Mouse (Mus musculus) neural tube, embryonic 10.5 days (tissue): Measurements from ENCODE around the gene Sgpl1.
A peak's percentile ranks its signal among the peaks of the same experiment; 100 is the strongest.
"Not testable (repeated sequence)": the region's sequence is repeated elsewhere in the genome, so short reads cannot be mapped to it uniquely, and the experiment has no call there.

Experiments
- DNase-seq: peaks from one replicate; pipeline ENCODE4 v3.0.0-alpha.2; 2017; ENCODE audit warnings: low spot score; ENCODE audit errors: extremely low spot score

Sgpl1 gene

DNA sequence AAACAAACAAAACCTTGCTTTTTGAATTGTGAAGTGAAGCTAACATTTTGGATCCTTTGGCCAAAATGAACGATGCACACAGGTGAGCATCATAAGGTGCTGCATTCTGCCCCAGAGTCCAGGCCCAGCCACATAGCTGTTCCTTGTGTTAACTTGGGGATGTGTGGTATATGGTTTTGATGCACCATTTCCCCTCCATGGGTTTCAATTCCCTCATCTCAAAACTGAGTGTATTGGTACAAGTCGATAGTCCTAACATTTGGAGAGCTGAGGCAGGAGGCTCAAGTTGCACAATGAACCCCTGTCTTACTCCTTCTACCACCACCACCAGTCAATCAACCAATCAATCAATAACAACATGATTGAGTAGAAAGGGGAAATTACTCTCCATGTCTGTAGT, 8.9 kb upstream of the Sgpl1 start:
- no peak for DNase-seq

GRCm38 (mm10) chr10:61155611-61156010, 8.1 kb upstream of the Sgpl1 start:
- no peak for DNase-seq

DNA sequence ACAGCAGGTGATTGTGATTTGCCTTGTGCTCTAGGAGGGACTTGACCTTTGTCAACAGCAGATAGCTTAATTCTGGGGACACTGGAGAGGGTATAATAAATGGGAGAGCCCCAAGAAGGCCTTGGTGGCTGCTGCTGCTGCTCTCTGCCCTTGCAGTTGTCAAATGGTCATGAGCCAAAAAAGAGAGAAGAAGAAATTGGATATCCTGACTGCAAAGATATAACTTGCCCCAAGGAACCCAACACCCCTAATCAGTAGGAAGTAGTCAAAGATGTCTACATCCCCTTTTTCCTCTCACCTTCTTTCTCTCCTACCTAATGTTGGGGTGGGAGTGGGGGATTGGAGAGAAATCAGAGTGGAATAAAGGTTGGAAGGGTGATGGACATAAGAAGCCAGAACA, 4.6 kb upstream of the Sgpl1 start:
- DNase-seq = no peak

DNA sequence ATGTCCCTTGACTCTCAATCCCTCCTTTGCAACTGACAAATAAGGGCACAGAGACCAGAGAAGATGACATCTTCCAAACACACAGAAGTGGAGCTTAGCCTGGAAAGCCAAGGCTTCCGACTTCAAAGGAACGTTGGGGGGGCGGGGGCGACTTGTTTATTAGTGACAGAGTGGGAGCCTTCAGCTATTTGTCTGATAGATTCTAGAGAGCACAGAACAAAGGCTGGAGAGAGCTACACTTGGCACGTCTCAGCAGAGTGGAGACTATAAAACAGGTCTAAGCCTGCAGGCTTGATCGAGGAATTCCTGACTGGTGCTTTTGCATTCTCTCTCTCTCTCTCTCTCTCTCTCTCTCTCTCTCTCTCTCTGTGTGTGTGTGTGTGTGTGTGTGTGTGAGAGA, 3.1 kb upstream of the Sgpl1 start:
- no peak for DNase-seq

- DNase-seq = no peak
These were observed 2.0 kb upstream of the Sgpl1 start for GRCm38 (mm10) chr10:61149476-61149875.

DNA sequence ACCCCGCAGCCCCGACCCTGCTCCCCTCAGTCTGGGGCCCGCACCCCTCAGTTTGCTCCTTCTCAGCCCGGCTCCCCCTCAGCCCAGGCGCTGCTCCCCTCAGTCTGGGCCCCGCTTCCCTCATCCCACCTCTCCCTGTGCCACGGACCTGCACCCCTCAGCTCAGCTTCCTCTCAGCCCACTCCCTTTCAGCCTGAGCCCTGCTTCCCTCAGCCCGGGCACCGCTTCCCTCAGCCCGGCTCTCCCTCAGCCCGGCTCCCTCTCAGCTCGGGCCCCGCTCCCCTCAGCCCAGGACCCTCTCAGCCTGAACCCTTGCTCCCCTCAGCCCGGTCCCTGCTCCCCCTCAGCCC, 721 bp downstream of the Sgpl1 start:
- DNase-seq = no peak

- peak; percentile 74 for DNase-seq
These were observed 1.2 kb downstream of the Sgpl1 start for GRCm38 (mm10) chr10:61146119-61146806.

DNA sequence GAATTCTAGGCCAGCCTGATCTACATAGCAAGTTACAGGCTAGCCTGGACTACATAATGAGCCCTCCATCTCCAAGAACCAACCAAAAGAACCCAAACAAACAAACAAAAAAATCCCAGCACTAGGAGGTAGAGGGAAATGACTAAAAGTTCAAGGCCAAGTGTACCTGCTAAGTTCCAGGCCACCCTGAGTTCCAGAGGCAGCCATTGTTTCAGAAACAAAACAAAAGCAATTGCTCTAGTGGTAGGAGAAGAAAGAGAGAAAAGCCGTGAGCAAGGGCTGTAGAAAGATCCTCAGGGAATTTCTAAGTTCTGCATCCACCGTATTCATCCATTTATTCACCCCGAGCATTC, 1.8 kb downstream of the Sgpl1 start:
- no peak for DNase-seq

- DNase-seq = no peak
These were observed 4.2 kb downstream of the Sgpl1 start for GRCm38 (mm10) chr10:61143343-61143742.

DNA sequence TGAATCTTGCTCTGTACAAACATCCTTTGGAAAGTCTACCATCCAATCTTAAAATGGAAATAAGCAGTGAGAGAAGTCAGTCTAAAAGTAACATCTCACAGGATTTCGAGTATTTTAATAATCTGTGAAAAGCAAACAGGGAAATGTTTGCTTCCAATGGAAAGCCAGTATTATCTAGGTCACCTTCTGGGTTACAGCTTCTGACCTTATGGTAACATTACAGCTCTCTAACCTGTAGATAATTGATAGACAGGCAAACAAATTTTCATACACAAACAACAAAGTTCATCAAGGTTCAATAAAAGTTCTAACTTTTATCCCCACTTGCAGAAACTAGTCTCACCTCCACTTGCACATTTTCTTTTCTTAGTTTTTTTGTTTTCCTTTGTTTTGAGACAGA, 9.9 kb downstream of the Sgpl1 start:
- DNase-seq = no peak

DNA sequence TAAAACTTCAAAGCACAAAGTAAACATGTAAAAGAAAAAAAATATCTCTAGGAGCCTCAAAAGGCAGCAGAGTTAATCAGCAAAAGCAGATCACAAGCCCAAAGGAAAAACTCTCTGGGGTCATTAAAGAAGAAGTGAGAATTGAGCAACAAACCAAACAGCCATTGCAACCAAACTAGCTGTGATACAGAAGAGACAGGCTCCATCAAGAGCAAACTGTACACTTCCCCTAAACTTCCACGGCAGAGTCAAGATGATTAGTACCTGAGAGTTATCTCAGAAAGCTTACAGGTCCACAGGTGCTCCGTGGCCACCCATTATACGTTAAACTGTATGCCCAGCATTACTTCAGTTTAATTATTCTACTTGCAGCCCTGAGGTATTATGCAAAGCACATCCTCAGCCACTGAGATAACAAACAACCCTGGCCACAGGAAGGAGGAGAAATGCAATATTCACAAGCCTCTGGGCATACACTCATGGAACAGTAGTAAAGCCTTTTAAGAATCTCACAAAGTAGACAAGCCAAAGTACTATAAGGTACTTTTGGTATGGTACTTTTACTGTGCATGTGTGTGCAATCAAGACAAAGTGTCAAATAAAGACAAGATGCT, 12.2 kb downstream of the Sgpl1 start:
- DNase-seq = no peak

DNA sequence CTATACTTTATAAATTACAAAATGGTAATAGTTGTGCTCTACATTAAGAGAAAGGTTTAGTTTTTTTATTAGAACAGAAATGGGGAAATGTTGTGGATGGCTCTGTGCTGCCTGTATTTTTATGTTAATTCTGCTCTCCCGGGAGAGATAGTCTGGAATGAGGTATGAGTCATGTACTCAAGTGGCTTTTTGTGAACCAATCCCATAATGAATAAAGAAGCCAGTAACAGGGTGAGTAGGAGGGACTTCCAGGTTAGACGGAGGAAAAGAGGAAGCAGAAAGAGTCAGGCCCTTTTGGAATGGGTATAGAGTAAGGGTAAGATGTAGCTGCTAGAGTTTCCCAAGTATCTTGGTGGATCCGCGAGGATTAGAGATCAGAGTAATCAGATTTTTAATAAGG, 13.5 kb downstream of the Sgpl1 start:
- no peak for DNase-seq

DNA sequence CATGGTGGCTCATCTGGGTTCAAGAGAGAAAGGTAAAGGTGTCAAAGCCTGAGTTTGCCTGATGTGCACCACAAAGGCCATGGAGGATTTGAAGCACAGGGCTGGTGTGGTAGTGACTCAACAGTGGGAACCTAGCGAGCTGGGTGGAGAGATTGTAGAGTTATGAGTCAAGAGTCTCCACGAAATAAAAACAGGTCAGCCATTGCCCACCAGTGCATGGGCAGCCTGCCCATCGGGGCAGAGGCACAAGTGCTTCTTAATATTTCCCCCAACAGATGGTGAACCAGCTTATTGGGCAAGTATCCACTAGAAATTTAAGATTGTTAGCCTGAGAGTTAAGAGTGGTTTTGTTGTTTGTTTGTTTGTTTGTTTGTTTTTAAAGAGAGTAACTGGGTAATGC, 16.5 kb downstream of the Sgpl1 start:
- no peak for DNase-seq

- DNase-seq = no peak
These were observed 18.7 kb downstream of the Sgpl1 start for GRCm38 (mm10) chr10:61128701-61129365.

DNA sequence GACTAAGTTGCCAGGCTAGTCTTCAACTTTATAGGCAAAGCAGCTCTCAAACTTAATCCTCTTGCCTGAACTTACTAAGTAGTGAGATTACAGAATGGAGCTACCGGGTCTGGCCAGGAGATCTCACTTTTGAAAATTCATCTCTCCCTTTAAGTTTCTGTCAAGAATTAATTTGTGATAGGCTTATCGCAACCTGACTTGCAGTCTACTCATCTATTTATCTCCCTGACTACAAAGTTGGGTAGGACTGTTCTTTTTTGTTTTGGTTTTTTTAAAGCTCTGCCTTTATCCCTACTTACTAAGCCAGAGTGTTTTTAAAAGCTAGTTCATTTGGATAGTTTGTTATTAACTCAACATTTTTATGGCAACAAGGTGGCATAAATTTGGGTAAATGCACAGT, 23.0 kb downstream of the Sgpl1 start:
- DNase-seq = no peak

GRCm38 (mm10) chr10:61123276-61123913, 24.1 kb downstream of the Sgpl1 start:
- no peak for DNase-seq

GRCm38 (mm10) chr10:61121732-61122131, 25.8 kb downstream of the Sgpl1 start:
- not testable (repeated sequence) for DNase-seq

- DNase-seq = no peak
These were observed 33.2 kb downstream of the Sgpl1 start for GRCm38 (mm10) chr10:61114246-61114720.

DNA sequence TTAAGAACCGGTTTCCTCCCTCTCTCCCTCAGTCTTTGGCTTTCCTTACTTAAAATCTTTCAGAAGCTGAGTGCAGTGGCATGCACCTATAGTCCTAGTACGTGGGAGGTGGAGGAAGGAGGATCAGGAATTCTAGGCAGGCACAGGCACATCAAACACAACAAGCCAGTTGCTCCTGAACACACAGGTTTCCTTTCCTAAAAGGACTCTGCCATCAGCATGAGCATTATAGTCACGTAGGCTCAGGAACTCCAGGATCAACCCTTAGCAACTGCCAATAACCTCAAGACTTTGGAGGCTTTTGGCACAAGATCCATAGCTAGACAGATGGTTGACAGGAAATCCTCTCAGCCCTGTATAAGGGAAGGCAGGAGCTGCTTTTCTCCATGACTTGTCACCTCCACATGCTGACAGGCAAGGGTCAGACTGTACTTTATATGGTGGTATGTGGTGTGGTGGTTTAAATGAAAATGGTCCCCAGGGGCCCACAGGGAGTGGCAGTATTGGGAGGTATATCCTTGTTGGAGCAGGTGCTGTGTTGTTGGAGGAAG, 43.9 kb downstream of the Sgpl1 start:
- DNase-seq = no peak

GRCm38 (mm10) chr10:61091866-61092265, 55.6 kb downstream of the Sgpl1 start:
- DNase-seq = no peak

DNA sequence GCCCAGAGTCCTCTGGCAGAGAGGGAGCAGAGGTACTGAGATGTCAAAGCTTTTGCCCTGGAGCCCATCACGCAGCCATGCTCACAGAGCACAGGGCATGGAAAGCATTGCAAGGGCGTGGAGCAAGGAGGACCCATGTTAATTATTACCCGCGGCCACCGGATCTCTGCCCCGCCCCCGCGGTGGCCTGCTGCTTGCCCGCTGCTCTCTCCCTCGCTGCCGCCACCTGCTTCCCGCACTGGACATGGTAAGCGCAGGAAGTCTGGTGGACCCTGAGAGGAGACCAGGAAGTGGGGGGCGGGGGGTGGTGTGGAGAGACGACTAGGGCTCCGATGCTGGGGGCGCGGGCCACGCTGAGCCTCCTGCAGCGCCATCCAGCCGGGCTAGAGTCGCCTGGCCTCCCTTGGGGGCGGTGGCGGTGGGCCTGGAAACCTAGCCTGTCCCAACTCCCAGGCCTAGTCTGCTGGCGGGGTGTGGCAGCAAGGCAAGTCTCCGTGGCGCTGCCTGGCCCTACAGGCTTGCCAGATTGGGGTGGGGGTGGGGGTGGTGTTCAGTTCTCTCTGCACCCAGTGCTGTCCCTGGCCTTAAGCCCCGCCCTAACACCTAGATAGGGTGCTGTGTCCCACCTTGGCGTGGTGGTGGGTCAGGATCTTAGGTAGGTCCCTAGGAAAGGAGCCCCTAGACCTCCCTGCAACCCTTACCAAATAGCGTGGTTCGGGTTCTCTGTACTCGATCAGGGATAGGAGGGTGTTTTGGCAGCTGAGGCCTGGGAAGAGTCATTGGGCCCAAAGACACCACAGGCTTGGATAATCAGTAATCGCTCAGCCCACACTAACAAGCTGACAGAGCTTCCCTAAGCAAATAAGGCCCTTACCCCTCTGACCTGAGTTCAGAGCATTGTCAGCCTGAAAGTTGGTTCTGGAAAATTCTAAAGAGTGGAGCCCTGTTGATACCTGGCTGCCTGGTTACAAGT, 58.0 kb downstream of the Sgpl1 start, which contains the start of gene Pcbd1:
Pcbd1 (plus strand) TSS at position 162 of the 973 bp plus-strand sequence.
- DNase-seq = peak; percentile 66
